In genomic region chr9:58546630-58547360, GRCm38 (mm10) we compare ENCODE assay signal across 9 mouse cellular contexts. TPM values are rescaled to one million over a fixed set of nuclear protein-coding genes. Genes with fewer than 3 reads are reported as not detected.
DNase-seq lines count a peak whose midpoint lies in the region; ATAC-seq lines count a peak whose summit lies in the region.
"Had no signal": no experiment of that assay in that cellular context is flagged by ENCODE, and none has a peak within 500 bp of the region (broad histone marks: within the 10 kb centered on the region; RNA-seq: fewer than 3 reads in every experiment).

No protein-coding gene starts in this region.

- no peaks in the 10 kb centered on the region for H3K36me3 ChIP-seq in midbrain, embryonic 10.5 days
- H3K36me3 ChIP-seq in midbrain, embryonic 15.5 days (replicated peaks) = no peaks in the 10 kb centered on the region
- H3K36me3 ChIP-seq in heart, embryonic 12.5 days = no peaks in the 10 kb centered on the region

- no peak overlapping the region for H3K4me2 ChIP-seq in midbrain, embryonic 15.5 days
- H3K4me2 ChIP-seq in heart, embryonic 12.5 days = no peak overlapping the region

- H3K27me3 ChIP-seq in midbrain, embryonic 10.5 days (ENCODE audit: low read depth, poor library complexity, severe bottlenecking) = no peaks in the 10 kb centered on the region
- H3K27me3 ChIP-seq in midbrain, embryonic 15.5 days (replicated peaks) = no peaks in the 10 kb centered on the region
- no peaks in the 10 kb centered on the region for H3K27me3 ChIP-seq in heart, embryonic 12.5 days (replicated peaks)

- H3K4me1 ChIP-seq in midbrain, embryonic 10.5 days = peaks cover 26% of the 10 kb centered on the region
- H3K4me1 ChIP-seq in midbrain, embryonic 15.5 days = peaks cover 21% of the 10 kb centered on the region; the same call in 1 of the 2 replicates
- H3K4me1 ChIP-seq in heart, embryonic 12.5 days (replicated peaks) = peaks cover 45% of the 10 kb centered on the region

- no peak overlapping the region for H3K4me3 ChIP-seq in midbrain, embryonic 10.5 days
- no peak overlapping the region for H3K4me3 ChIP-seq in midbrain, embryonic 15.5 days
- H3K4me3 ChIP-seq in heart, embryonic 12.5 days = no peak overlapping the region
- H3K4me3 ChIP-seq: erythroblast, embryonic 14.5 days had no signal

- DNase-seq in midbrain, embryonic 10.5 days (ENCODE audit: low spot score) = no peak
- DNase-seq in cerebellum, adult 9-10 months = peak; percentile 81
- DNase-seq in frontal cortex, adult 2 months (ENCODE audit: extremely low spot score in 1 of 2, low spot score in 1 of 2) = peak; percentile 64 to 65
- peak; percentile 53 to 78 for DNase-seq in right cerebral cortex, postnatal 10 days (ENCODE audit: low spot score in 2 of 2)
- DNase-seq in ovary, postnatal 10 days (ENCODE audit: low spot score) = no peak

- peak overlapping the region; percentile 34; the same call in 1 of the 2 replicates for H3K27ac ChIP-seq in midbrain, embryonic 10.5 days (replicated peaks)
- H3K27ac ChIP-seq in midbrain, embryonic 15.5 days = no peak overlapping the region
- no peak overlapping the region; the same call in 1 of the 2 replicates for H3K27ac ChIP-seq in heart, embryonic 12.5 days (ENCODE audit: poor library complexity, severe bottlenecking)
- H3K27ac ChIP-seq: stomach, postnatal 0 days had no signal

- WGBS in midbrain, embryonic 10.5 days = 88% methylated on average over 11 of the region's 11 CpGs
- 75% methylated on average over 11 of the region's 11 CpGs for WGBS in midbrain, embryonic 15.5 days
- WGBS in heart, embryonic 12.5 days = 78% methylated on average over 11 of the region's 11 CpGs

- ATAC-seq in midbrain, embryonic 15.5 days (replicated peaks) = no peak
- ATAC-seq in heart, embryonic 12.5 days (ENCODE audit: insufficient number of reproducible peaks, low FRiP score) = no peak

- no peak overlapping the region for H3K9ac ChIP-seq in midbrain, embryonic 15.5 days
- H3K9ac ChIP-seq in heart, embryonic 12.5 days = no peak overlapping the region

- no peaks in the 10 kb centered on the region for H3K9me3 ChIP-seq in midbrain, embryonic 10.5 days (replicated peaks)
- H3K9me3 ChIP-seq in midbrain, embryonic 15.5 days = no peaks in the 10 kb centered on the region
- no peaks in the 10 kb centered on the region for H3K9me3 ChIP-seq in heart, embryonic 12.5 days (replicated peaks)

RNA-seq across cellular contexts. Expression of gene Cd276, which starts 8.4 kb away (rescaled TPM):
- polyA plus RNA-seq in midbrain, embryonic 10.5 days (2016; fragmentation: Nextera tagmentation; extraction: Ambion mirVana) = 24.5 and 26.0 TPM in 2 replicates
- polyA plus RNA-seq in midbrain, embryonic 15.5 days (2015; fragmentation: Nextera tagmentation; extraction: Ambion mirVana) = 33.2 and 35.1 TPM in 2 replicates
- 15.8 and 16.2 TPM in 2 replicates for polyA plus RNA-seq in frontal cortex, adult 2 months (2012; rRNA removed)
- 39.2 and 42.4 TPM in 2 replicates for polyA plus RNA-seq in heart, embryonic 12.5 days (2016; fragmentation: Nextera tagmentation; extraction: Ambion mirVana)
- polyA plus RNA-seq: erythroblast, embryonic 14.5 days had no signal

RNA-seq across cellular contexts. Expression of gene Nptn, which starts 35.2 kb away (rescaled TPM):
- polyA plus RNA-seq in midbrain, embryonic 10.5 days (2016; fragmentation: Nextera tagmentation; extraction: Ambion mirVana) = 52.5 and 55.2 TPM in 2 replicates
- polyA plus RNA-seq in midbrain, embryonic 15.5 days (2015; fragmentation: Nextera tagmentation; extraction: Ambion mirVana) = 144 and 149 TPM in 2 replicates
- polyA plus RNA-seq in frontal cortex, adult 2 months (2012; rRNA removed) = 986 and 1,010 TPM in 2 replicates
- 122 and 131 TPM in 2 replicates for polyA plus RNA-seq in heart, embryonic 12.5 days (2016; fragmentation: Nextera tagmentation; extraction: Ambion mirVana)

RNA-seq across cellular contexts. Expression of gene Insyn1, which starts 58.4 kb away (rescaled TPM):
- polyA plus RNA-seq in midbrain, embryonic 10.5 days (2016; fragmentation: Nextera tagmentation; extraction: Ambion mirVana) = 0.54 and 1.1 TPM in 2 replicates
- polyA plus RNA-seq in midbrain, embryonic 15.5 days (2015; fragmentation: Nextera tagmentation; extraction: Ambion mirVana) = 10.9 and 14.2 TPM in 2 replicates
- 158 and 162 TPM in 2 replicates for polyA plus RNA-seq in frontal cortex, adult 2 months (2012; rRNA removed)
- 0.97 and 1.3 TPM in 2 replicates for polyA plus RNA-seq in heart, embryonic 12.5 days (2016; fragmentation: Nextera tagmentation; extraction: Ambion mirVana)
- polyA plus RNA-seq: erythroblast, embryonic 14.5 days had no signal

Comparison
In these comparisons a context has a peak if more than half of its experiments do, and no peak if none do; other contexts are left out.
1. DNase-seq: peak in cerebellum, adult 9-10 months (single experiment), frontal cortex, adult 2 months (2 of 2) and right cerebral cortex, postnatal 10 days (2 of 2); none in midbrain, embryonic 10.5 days (single experiment) and ovary, postnatal 10 days (single experiment).
2. RNA of gene Insyn1, which starts 58.4 kb away (polyA plus RNA-seq): 158 to 162 TPM in frontal cortex, adult 2 months; 10.9 to 14.2 TPM in midbrain, embryonic 15.5 days, 0.97 to 1.3 TPM in heart, embryonic 12.5 days and 0.54 to 1.1 TPM in midbrain, embryonic 10.5 days; every median in the first group is over 10 times any median in the second.